Mouse (Mus musculus): ENCODE measurements around the gene Nelfb.

Gene Nelfb

GRCm38 (mm10) chr2:25195211-25196156 lies 15.8 kb downstream of the Nelfb start:
- DNase-seq: peak; percentile 86

GRCm38 (mm10) chr2:25194486-25195171 lies 16.7 kb downstream of the Nelfb start:
- DNase-seq: no peak

- no peak for DNase-seq
Observed at GRCm38 (mm10) chr2:25194006-25194405, 17.3 kb downstream of the Nelfb start.

- DNase-seq: peak; percentile 93
Observed at GRCm38 (mm10) chr2:25193330-25193770, 17.9 kb downstream of the Nelfb start.

- DNase-seq: no peak
Observed at GRCm38 (mm10) chr2:25187841-25188240, 23.4 kb downstream of the Nelfb start.

GRCm38 (mm10) chr2:25186575-25186930 lies 24.7 kb downstream of the Nelfb start:
- no peak for DNase-seq

GRCm38 (mm10) chr2:25185625-25186574 lies 25.4 kb downstream of the Nelfb start:
- DNase-seq: no peak

GRCm38 (mm10) chr2:25184496-25184895 lies 26.8 kb downstream of the Nelfb start:
- no peak for DNase-seq

- no peak for DNase-seq
Observed at GRCm38 (mm10) chr2:25183336-25183735, 28.0 kb downstream of the Nelfb start.

- DNase-seq: no peak
Observed at GRCm38 (mm10) chr2:25182664-25183063, 28.6 kb downstream of the Nelfb start.

- no peak for DNase-seq
Observed at GRCm38 (mm10) chr2:25181891-25182397, 29.3 kb downstream of the Nelfb start.

- no peak for DNase-seq
Observed at GRCm38 (mm10) chr2:25180973-25181890, 30.1 kb downstream of the Nelfb start.

- peak; percentile 93 for DNase-seq
Observed at GRCm38 (mm10) chr2:25180478-25180903, 30.8 kb downstream of the Nelfb start, which contains the start of gene Nrarp. Gene Nrarp, plus strand, starts transcription at chr2:25180758.

- DNase-seq: no peak
Observed at GRCm38 (mm10) chr2:25179566-25180217, 31.6 kb downstream of the Nelfb start.

GRCm38 (mm10) chr2:25178285-25178972 lies 32.9 kb downstream of the Nelfb start:
- DNase-seq: no peak

- peak; percentile 59 for DNase-seq
Observed at GRCm38 (mm10) chr2:25177685-25178084, 33.6 kb downstream of the Nelfb start.

- DNase-seq: no peak
Observed at GRCm38 (mm10) chr2:25177076-25177475, 34.2 kb downstream of the Nelfb start.

- DNase-seq: peak; percentile 60
Observed at GRCm38 (mm10) chr2:25176573-25176972, 34.7 kb downstream of the Nelfb start.

GRCm38 (mm10) chr2:25175690-25176078 lies 35.6 kb downstream of the Nelfb start:
- no peak for DNase-seq

Measured in kidney, adult 9 months (tissue).